Mouse (Mus musculus): ENCODE data around the gene Prkce.

GRCm38 (mm10) chr17:86532783-86533548 is 365.4 kb downstream of the Prkce start:
- TF ChIP-seq POLR2A (IDR thresholded peaks at IDR 0.05; ENCODE audit: low read depth, low read length) (no peak), CTCF (IDR thresholded peaks at IDR 0.05; ENCODE audit: borderline replicate concordance, insufficient read depth, low read length) (no peak)
